Mouse (Mus musculus) liver, postnatal 0 days (tissue): Measurements from ENCODE around the gene Nsmce4a.

Experiments used
- CTCF ChIP-seq: sonication (generic); IDR thresholded peaks from 2 replicates; pipeline ENCODE4 v1.5.1; 2016; ENCODE audit warnings: antibody characterized with exemption, low read depth
- EP300 ChIP-seq: IDR thresholded peaks from 2 replicates; pipeline ENCODE4 v1.6.1; 2016; ENCODE audit warnings: antibody characterized with exemption, low read depth, mild to moderate bottlenecking

DNA sequence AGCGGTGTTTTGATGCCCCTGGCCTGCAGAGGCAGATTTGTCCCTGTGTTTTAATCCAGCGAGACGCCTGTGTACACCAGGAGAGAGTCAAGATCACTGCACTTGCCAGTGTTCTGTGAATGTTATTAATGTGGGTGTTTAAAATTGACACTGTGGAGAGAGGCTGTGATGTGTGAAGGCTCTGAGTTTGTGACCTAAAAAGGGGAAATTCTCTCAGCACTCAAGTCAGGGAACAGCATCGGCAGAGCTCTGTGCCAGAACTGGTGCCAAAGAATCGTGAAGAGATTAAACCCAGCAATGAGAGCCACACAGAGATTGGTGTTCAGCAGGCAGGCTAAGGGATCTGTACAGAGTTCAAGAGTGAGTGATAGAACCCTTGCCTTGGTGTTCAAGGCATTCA, 17.3 kb downstream of the Nsmce4a start:
- no peak for TF ChIP-seq CTCF
- TF ChIP-seq EP300: no peak
